In genomic region chr8:66503381-66503780, GRCm38 (mm10) we compare ENCODE assay signal across 24 mouse cellular contexts. TPM values are rescaled to one million over a fixed set of nuclear protein-coding genes. Genes with fewer than 3 reads are reported as not detected.
"Had no signal": no experiment of that assay in that cellular context is flagged by ENCODE, and none has a peak within 500 bp of the region (broad histone marks: within the 10 kb centered on the region; RNA-seq: fewer than 3 reads in every experiment).

No protein-coding gene starts in this region.

- H3K9me3 ChIP-seq: neural tube, embryonic 12.5 days; neural tube, embryonic 13.5 days; neural tube, embryonic 15.5 days; stomach, embryonic 15.5 days had no signal

- H3K9ac ChIP-seq: neural tube, embryonic 12.5 days; neural tube, embryonic 13.5 days; neural tube, embryonic 15.5 days; stomach, embryonic 15.5 days had no signal

- H3K4me2 ChIP-seq: neural tube, embryonic 12.5 days; neural tube, embryonic 13.5 days; neural tube, embryonic 15.5 days; stomach, embryonic 15.5 days had no signal

- H3K4me3 ChIP-seq: neural tube, embryonic 12.5 days; neural tube, embryonic 13.5 days; neural tube, embryonic 15.5 days; stomach, embryonic 15.5 days had no signal

- H3K4me1 ChIP-seq: neural tube, embryonic 12.5 days; neural tube, embryonic 13.5 days; neural tube, embryonic 15.5 days; stomach, embryonic 15.5 days had no signal

- H3K27me3 ChIP-seq: neural tube, embryonic 12.5 days; neural tube, embryonic 13.5 days; neural tube, embryonic 15.5 days; stomach, embryonic 15.5 days had no signal

- H3K36me3 ChIP-seq: neural tube, embryonic 12.5 days; neural tube, embryonic 13.5 days; neural tube, embryonic 15.5 days; stomach, embryonic 15.5 days had no signal

- DNase-seq: retina, postnatal 1 day; right cerebral cortex, adult 18-20 months; right cerebral cortex, postnatal 14 days; right cerebral cortex, postnatal 25 days; right cerebral cortex, postnatal 4 days; spleen, adult 18-20 months; thymus, adult 18-20 months; thymus, adult 2 months; thymus, postnatal 14 days; thymus, postnatal 25 days; thymus, postnatal 36 days; thymus, postnatal 4 days had no signal

- H3K27ac ChIP-seq: neural tube, embryonic 12.5 days; neural tube, embryonic 13.5 days; neural tube, embryonic 15.5 days; stomach, embryonic 15.5 days; stomach, postnatal 0 days had no signal

RNA-seq across cellular contexts. Expression of gene Tktl2, which starts 8.2 kb away (rescaled TPM):
- polyA plus RNA-seq: neural tube, embryonic 12.5 days; neural tube, embryonic 13.5 days; neural tube, embryonic 14.5 days; neural tube, embryonic 15.5 days; small intestine, adult 2 months; spleen, adult 2 months; stomach, embryonic 14.5 days; stomach, embryonic 15.5 days; stomach, embryonic 16.5 days; stomach, postnatal 0 days; thymus, adult 2 months; thymus, postnatal 0 days; urinary bladder, adult 2 months had no signal
